Mouse (Mus musculus) embryonic fibroblast, embryonic 13.5 days (primary cell): ENCODE data around the gene Celsr3.

ENCODE experiments used
- CTCF ChIP-seq: IDR thresholded peaks from 2 replicates; pipeline ENCODE4 v1.5.1; 2011; ENCODE audit warnings: mild to moderate bottlenecking, control low read depth, low read length, moderate library complexity, borderline replicate concordance; ENCODE audit not compliant: insufficient read depth
- POLR2A ChIP-seq: IDR thresholded peaks from 2 replicates; pipeline ENCODE4 v1.6.1; 2011; ENCODE audit warnings: low read depth, mild to moderate bottlenecking, control low read depth, low read length, moderate library complexity

DNA sequence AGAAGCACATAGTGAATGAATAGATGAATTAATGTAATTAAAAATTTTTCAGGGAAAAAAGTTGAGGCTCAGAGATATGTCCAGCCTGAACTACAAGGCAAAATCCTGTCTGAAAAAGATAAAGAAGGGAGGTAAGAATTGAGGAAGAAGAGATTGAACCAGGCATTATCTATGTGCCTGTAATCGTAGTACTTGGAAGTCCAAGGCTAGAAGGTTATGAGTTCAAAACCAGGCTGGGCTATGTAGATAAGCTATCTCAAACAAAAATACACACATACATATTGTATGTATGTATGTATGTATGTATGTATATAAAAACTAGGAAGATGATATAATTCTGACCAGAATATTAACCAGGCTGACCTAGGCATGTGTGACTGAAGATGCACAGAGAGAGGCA is 33.8 kb upstream of the Celsr3 start:
- TF ChIP-seq CTCF (no peak), POLR2A (no peak)
